Mouse (Mus musculus) cerebral cortex, adult 2 months (tissue): ENCODE data around the gene Tmem175.

Source experiments
- WGBS: fragments of 180-500 bp; shearing (Covaris S2); methylation state at CpG from one replicate; pipeline ENCODE4 v1.1.7; 2018; 5-methylcytosine and 5-hydroxymethylcytosine counted together

The Tmem175 gene

DNA sequence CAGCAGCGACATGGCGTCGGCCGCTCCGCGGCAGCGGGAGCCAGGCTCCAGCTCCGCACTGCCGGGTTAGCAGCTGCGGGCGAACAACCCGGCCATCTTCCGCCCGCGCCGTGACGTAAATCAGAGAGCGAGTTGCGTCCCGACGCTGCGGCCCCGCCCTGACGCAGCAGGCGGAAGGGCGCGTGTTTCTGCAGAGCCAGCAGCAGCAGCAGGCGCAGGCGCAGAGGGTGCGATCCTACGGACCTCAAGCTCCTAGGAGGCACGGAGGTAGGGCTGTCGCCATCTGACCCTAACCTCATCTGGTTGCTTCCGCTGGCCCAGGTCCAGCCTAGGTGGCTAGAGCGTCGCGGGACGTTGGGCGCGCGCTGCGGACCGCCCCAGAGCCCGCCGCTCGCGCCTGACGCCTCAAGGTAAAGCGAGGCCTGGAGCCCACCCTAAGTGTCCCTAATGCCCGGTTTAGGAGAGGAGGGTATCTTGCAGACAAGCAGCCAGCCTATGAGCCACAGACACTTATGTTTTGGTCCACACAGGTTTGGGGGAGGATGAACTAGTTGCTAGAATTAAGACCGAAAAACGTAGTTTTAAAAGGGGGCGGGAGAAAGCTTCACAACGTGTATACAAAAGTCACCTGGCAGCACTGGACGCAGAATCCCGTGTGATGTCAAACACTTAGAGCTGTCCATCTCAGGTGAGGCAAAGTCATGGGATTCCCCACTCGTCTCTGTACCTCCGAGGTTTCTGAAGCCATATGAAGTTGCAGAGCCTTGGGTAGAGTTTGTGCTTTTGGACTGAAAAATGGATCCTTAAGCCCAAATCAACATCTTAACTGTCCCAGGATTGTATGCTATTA lies at the start of gene Tmem175, which contains the start of gene Gak:
Gene Tmem175 (plus strand): TSS at position 137 of the 850 bp plus-strand sequence.
Gene Gak (minus strand): TSS at position 122 of the 850 bp plus-strand sequence.
- WGBS = under 1% methylated on average over 58 of the region's 58 CpGs

DNA sequence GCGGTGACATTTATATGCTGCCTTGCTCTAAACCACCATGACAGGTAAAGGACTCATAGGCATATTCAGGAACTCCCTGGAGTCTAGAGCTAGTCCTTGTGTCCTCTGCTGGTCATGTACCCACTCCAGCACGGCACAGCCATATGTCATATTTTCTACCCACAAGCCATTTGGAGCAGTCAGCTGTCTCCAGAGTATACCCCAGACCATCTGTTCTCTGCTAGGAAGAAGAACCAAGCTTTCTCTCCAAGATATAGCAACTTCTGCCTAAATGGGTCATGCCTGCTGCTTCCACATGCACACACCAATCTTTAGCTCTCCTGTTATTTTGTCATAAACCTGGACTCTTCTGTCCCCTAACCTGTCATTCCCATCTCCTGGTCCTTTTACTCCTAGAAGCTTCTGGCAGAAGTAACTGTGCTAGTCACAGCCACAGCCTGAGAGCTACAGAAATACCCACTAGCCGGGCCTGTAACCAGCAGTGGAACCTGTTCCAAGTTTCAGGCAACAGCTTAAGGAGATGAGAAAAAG lies 48.1 kb upstream of the Tmem175 start:
- 52% methylated on average over 3 of the region's 3 CpGs for WGBS

DNA sequence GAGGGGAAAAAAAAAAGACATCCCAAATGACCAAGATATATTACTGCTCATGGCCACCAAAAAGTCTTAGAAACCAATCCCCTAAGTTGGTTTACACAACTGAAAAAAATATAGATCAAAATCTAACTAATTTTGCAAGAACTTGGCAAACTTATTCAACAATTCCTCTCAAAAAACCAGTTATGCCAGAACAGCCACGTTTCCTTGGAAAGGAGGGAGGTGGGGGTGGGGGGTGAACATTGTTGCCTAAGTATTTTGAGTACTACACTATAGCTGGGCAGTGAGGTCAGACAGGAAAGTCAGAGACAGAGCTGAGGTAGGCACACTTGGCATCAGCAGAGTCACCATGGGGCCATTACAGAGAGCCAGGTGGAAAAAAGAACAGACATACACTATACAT lies 29.6 kb upstream of the Tmem175 start:
- 53% methylated on average over 1 of the region's 1 CpGs for WGBS

- 73% methylated on average over 9 of the region's 9 CpGs for WGBS
Observed at GRCm38 (mm10) chr5:108602537-108602936, 27.0 kb upstream of the Tmem175 start.

GRCm38 (mm10) chr5:108610426-108610825 lies 19.1 kb upstream of the Tmem175 start:
- 94% methylated on average over 1 of the region's 1 CpGs for WGBS

GRCm38 (mm10) chr5:108621870-108622269 lies 7.7 kb upstream of the Tmem175 start:
- WGBS = 21% methylated on average over 2 of the region's 2 CpGs

DNA sequence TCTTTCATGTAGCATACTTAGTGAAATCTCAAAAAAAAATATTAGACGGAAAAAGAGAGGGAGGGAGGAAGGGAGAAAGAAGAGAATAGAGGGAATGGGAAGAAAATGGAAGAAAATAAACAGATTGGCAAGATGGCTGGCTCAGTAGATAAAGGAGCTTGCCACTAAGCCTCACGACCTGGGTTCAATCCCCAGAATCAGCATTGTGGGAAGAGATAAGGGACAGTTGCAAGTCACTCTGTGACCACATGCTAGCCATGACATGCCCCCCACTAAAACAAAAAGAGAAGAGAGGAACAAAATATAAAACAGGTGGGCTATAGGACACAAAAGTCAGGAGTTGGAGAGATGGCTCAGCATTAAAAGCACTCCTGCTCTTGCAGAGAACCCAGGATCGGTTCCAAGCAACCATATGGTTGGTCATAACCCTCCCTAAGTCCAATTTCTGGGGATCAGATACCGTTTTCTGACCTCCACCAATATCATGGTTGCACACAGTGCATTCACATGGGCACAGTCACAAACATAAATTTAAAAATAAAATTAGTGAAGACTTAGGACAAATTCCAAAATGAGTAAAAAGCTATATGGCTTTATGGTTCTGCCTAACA lies 3.4 kb upstream of the Tmem175 start:
- 77% methylated on average over 4 of the region's 4 CpGs for WGBS

DNA sequence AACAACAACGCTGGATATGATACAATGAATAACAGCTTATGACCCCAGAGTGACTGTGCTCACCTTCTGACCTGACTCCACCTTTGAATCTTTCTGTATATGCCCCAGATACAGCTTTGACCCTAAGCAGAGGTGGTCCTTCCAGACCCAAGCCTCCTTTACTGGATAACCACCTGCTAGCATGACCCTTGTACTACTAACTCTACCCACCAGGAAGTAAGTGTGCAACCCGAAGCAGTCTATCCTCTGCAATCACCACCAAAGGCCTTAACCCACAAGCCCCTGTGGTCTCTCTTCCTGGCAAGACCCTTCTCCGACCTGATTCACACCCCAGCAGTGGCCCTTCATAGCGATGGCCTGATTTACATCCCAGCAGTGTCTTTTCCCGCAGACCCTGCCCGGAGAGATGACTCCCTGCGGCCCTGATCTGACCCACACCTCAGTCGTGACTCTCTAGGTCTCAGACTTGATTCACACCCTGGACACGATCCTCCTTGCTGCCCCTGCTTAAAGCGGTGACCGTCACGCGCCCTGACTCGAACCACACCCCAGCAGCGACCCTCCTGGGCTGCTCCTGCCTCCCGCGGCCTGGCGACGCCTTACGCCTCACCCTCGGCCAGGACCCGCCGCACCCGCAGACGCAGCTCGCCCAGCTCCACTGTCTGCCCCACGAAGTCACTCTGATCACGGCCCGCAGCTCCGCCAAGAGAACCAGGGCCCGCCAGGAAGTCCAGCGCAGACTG lies 508 bp upstream of the Tmem175 start:
- under 1% methylated on average over 32 of the region's 32 CpGs for WGBS

GRCm38 (mm10) chr5:108633676-108634075 lies 4.1 kb downstream of the Tmem175 start:
- 91% methylated on average over 4 of the region's 4 CpGs for WGBS

GRCm38 (mm10) chr5:108634088-108634487 lies 4.5 kb downstream of the Tmem175 start:
- WGBS = 93% methylated on average over 2 of the region's 3 CpGs

DNA sequence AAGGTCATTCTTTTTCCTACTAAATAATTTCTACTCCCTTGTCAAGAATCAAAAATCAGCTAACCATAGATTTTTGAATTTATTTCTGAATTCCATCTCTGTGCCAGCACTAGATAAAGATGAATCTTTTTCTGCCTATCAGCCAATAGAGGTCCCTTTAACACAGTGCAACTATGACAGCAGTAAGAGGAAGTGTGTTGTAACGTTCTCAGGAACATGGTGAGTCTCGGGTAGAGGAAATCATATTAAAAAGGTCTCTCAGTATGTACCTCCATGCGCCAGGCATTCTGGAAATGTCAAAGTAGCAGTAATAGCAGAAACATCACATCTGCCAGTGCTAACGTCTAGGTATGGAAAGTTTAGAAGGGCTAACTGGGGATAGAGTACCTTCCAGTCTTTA lies 6.6 kb downstream of the Tmem175 start:
- 75% methylated on average over 4 of the region's 4 CpGs for WGBS

DNA sequence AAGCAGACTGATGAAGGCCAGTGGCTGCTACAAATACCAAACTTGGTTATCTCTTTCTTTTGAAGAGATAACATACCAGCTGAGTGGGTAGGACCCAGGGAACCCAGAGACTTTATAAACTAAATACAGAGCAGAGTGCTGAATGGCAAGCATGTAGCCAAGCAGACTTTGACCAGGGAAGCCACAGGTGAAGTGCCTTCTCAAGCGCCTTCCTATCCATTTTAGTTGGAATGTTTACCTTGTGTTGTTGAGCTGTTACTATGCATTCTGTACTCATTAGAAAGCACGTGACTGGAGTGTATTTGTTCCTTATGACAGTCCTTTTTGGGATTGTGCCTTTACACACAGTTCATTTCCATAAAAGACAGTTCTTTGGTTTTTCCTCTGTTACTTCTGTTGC lies 14.1 kb downstream of the Tmem175 start:
- 72% methylated on average over 2 of the region's 2 CpGs for WGBS

GRCm38 (mm10) chr5:108645651-108646342 lies 16.2 kb downstream of the Tmem175 start:
- 51% methylated on average over 9 of the region's 9 CpGs for WGBS

DNA sequence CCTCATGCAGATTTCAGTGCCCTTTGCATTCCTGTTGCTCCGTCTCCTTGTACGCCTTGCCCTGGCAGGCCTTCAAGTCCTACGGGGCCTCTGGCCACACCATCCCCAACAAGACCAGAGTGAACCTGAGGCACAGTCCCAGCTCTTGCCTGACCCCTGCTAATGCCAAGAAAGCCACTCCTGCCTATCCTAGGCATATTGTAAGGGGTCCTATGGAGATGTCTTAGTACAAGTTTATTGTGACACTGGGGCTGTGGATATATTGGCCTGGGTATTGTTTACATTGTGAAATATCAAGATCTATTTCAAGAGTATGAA lies 16.7 kb downstream of the Tmem175 start:
- 55% methylated on average over 3 of the region's 3 CpGs for WGBS

DNA sequence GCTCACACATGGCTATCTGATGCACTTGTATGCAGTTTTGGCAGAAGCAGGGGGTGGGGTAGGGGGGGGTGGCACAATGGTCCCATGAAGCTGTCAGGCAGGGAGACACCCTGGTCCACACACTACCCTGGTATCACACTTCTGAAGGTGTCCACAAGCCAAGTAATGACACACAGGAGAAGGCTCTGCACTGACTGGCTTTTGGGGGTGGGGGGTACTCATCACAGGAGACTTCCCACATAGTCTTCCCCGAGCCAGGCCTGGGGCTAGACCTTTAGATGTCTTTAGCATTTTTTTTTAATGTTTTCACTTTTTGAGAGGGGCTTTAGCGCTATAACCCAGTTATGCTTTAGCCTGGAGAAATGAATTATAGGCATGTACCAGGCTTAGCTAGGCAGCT lies 17.7 kb downstream of the Tmem175 start:
- 85% methylated on average over 2 of the region's 2 CpGs for WGBS

- 93% methylated on average over 2 of the region's 2 CpGs for WGBS
Observed at GRCm38 (mm10) chr5:108647820-108648465, 18.4 kb downstream of the Tmem175 start.

DNA sequence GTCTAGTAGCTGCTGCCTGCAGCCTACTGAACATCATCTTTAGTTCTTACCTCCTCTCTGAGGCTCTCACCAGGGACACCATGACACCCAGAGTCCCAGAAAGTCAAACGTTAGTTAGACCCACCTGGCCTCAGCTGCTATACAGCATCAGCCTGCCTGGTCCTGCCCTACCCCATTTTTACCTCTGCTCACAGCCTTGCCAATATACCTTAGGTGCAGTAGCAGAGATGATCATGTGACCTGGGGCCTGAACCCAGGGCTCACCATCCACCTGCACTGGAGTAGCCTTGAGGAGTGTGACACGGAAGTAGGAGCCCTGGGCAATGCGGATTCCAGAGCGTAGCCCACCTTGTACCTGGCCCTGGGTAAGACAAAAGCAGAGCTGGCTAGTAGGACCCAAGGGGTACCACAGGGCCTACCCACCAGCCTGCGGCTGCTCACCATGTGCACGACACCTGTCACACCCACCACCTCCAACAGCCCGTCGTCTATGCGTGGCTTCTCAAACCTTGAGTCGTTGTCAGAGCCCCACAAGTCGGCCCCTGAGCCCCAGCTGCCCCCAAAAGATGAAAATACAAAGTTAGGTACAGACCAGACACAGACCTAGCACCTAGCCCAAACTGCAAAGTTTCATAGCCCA lies 19.5 kb downstream of the Tmem175 start:
- 81% methylated on average over 11 of the region's 11 CpGs for WGBS

DNA sequence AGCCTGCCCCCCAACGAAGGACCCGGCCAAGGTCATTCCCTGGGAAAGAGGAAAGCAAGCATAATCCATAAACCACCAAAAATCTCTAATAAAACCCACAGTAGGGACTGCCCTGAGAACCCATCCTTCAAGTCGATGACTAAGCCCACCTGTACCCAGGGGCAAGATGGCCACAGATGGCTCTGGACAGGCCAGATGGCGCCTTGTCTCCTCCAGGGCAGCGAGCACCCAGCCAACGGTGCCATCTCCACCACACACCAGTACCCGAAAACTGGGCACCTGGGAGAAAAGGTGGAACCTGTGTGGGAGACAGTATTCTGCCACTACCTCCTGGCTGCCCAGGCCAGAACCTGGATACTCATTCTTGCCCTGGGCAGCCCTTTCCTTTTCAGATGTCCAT lies 20.8 kb downstream of the Tmem175 start:
- 88% methylated on average over 7 of the region's 7 CpGs for WGBS

DNA sequence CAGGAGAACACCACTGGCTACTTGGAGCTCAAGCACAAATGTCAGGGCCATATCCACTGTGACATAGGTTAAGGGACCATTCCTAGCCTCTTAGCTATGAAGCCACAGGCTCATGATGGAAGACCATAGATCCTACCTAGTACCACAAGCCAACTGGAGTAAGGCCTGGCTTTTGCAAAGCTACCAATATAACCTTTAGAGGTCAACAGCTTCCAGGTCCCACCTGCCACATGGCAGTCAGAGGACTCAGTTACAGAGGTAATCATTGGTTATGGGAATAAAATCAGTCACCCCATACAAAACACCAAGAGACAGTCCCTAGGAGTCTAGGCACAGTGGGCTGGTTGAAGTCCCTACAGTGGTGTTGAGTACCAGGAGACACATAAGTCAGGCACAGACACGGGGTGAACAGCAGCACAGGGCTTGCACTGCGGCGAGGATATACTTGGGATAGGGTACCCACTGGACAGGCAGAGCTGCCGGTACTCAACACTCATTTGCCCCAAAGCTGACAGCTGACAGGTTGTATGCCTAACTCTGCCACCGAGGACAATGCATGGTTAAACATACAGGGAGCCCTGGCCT lies 21.7 kb downstream of the Tmem175 start:
- WGBS = 82% methylated on average over 5 of the region's 5 CpGs

GRCm38 (mm10) chr5:108651823-108652222 lies 22.3 kb downstream of the Tmem175 start:
- 59% methylated on average over 1 of the region's 1 CpGs for WGBS
